Mouse (Mus musculus) limb, embryonic 11.5 days (tissue): ENCODE results near the gene Morn3. TPM values are rescaled to one million over a fixed set of nuclear protein-coding genes. Genes with fewer than 3 reads are reported as not detected.
A peak's percentile ranks its signal among the peaks of the same experiment; 100 is the strongest.

Experiments
- ATAC-seq: fragments of 200-750 bp; cut with Nextera tagmentation; 2 replicates; pipeline ENCODE4 v1.8.0; 2017; ENCODE audit warnings: low read depth; ENCODE audit not compliant: insufficient number of reproducible peaks, low FRiP score, low TSS enrichment
- DNase-seq: peaks from one replicate; pipeline ENCODE4 v3.0.0-alpha.2; 2015; ENCODE audit warnings: low spot score
- H3K27ac ChIP-seq: fragments of 300-500 bp; sonication (generic); replicated peaks from 2 replicates; pipeline ENCODE4 v1.5.1; 2014; ENCODE audit warnings: low read depth, mild to moderate bottlenecking, low read length
- H3K27me3 ChIP-seq: fragments of 300-500 bp; sonication (generic); 2 replicates; pipeline ENCODE4 v1.6.1; 2014; ENCODE audit warnings: mild to moderate bottlenecking, low read length, mixed read lengths; ENCODE audit not compliant: control insufficient read depth, insufficient read depth
- H3K36me3 ChIP-seq: fragments of 300-500 bp; sonication (generic); 2 replicates; pipeline ENCODE4 v1.6.1; 2014; ENCODE audit warnings: mild to moderate bottlenecking, low read length, moderate library complexity, mixed read lengths; ENCODE audit not compliant: control insufficient read depth, insufficient read depth
- H3K4me1 ChIP-seq: fragments of 300-500 bp; sonication (generic); 2 replicates; pipeline ENCODE4 v1.6.1; 2014; ENCODE audit warnings: low read length, mixed read lengths; ENCODE audit not compliant: control insufficient read depth, insufficient read depth
- H3K4me2 ChIP-seq: fragments of 300-500 bp; sonication (generic); 2 replicates; pipeline ENCODE4 v1.6.1; 2014; ENCODE audit warnings: low read depth, mild to moderate bottlenecking, moderate library complexity; ENCODE audit not compliant: severe bottlenecking
- H3K4me3 ChIP-seq: fragments of 300-500 bp; sonication (generic); 2 replicates; pipeline ENCODE4 v1.5.1; 2014; ENCODE audit warnings: low read depth, low read length
- H3K9ac ChIP-seq: fragments of 300-500 bp; sonication (generic); 2 replicates; pipeline ENCODE4 v1.6.1; 2014; ENCODE audit warnings: mild to moderate bottlenecking, low read length
- H3K9me3 ChIP-seq: fragments of 300-500 bp; sonication (generic); 2 replicates; pipeline ENCODE4 v1.6.1; 2016; ENCODE audit warnings: low read length; ENCODE audit not compliant: control insufficient read depth
- WGBS: fragments of 180-500 bp; shearing (Covaris S2); extraction: QIAGEN DNeasy Blood & Tissue Kit; methylation state at CpG from one replicate; pipeline ENCODE4 v1.1.7; 2014; 5-methylcytosine and 5-hydroxymethylcytosine counted together
- polyA plus RNA-seq: library from polyadenylated mRNA; unstranded; fragments of >200 nt; fragmentation: Nextera tagmentation; extraction: Ambion mirVana; gene quantifications from 2 replicates; pipeline ENCODE4 v1.2.1, GENCODE M21; 2014

Morn3 gene
- polyA plus RNA-seq, 1 experiment from 2014 or later, result 0.64 TPM

- Histone ChIP-seq H3K4me3 (no peak overlapping the region), H3K36me3 (no peaks in the 10 kb centered on the region), H3K9me3 (no peaks in the 10 kb centered on the region), H3K9ac (no peak overlapping the region), H3K27me3 (no peaks in the 10 kb centered on the region), H3K4me1 (no peaks in the 10 kb centered on the region), H3K4me2 (no peak overlapping the region), H3K27ac (no peak overlapping the region)
- ATAC-seq, result no peak
- 83% methylated on average over 5 of the region's 5 CpGs for WGBS
- no peak for DNase-seq
Measured at GRCm38 (mm10) chr5:123051736-123052135, 4.9 kb upstream of the Morn3 start.

- 83% methylated on average over 9 of the region's 9 CpGs for WGBS
- Histone ChIP-seq H3K27ac (no peak overlapping the region), H3K27me3 (no peaks in the 10 kb centered on the region), H3K36me3 (no peaks in the 10 kb centered on the region), H3K9me3 (no peaks in the 10 kb centered on the region), H3K9ac (no peak overlapping the region), H3K4me1 (no peaks in the 10 kb centered on the region), H3K4me3 (no peak overlapping the region), H3K4me2 (no peak overlapping the region)
- ATAC-seq, result no peak
- DNase-seq, result no peak
Measured at GRCm38 (mm10) chr5:123050918-123051317, 4.1 kb upstream of the Morn3 start.

- Histone ChIP-seq H3K36me3 (no peaks in the 10 kb centered on the region), H3K27me3 (no peaks in the 10 kb centered on the region), H3K9me3 (no peaks in the 10 kb centered on the region), H3K27ac (0 out of 2 replicates have a peak overlapping the region, but pooled peaks have one; percentile 22), H3K4me1 (no peaks in the 10 kb centered on the region), H3K4me3 (peak overlapping the region; percentile 9; the same call in 1 of the 2 replicates), H3K9ac (peak overlapping the region; percentile 22; the same call in 1 of the 2 replicates), H3K4me2 (peak overlapping the region; percentile 42)
- no peak for ATAC-seq
- peak; percentile 73 for DNase-seq
- WGBS, result 4% methylated on average over 12 of the region's 12 CpGs
Measured at GRCm38 (mm10) chr5:123049271-123049670, 2.5 kb upstream of the Morn3 start.

GRCm38 (mm10) chr5:123045561-123046295, 1.1 kb downstream of the Morn3 start:
- Histone ChIP-seq H3K27ac (no peak overlapping the region), H3K4me1 (no peaks in the 10 kb centered on the region), H3K36me3 (no peaks in the 10 kb centered on the region), H3K9ac (no peak overlapping the region), H3K9me3 (no peaks in the 10 kb centered on the region), H3K27me3 (no peaks in the 10 kb centered on the region), H3K4me2 (no peak overlapping the region), H3K4me3 (no peak overlapping the region)
- WGBS, result 33% methylated on average over 9 of the region's 9 CpGs
- ATAC-seq (no peak), DNase-seq (peak; percentile 75)

- peak; percentile 59 for DNase-seq
Measured at GRCm38 (mm10) chr5:123043856-123044255, 3.0 kb downstream of the Morn3 start.

GRCm38 (mm10) chr5:123040796-123041195, 6.0 kb downstream of the Morn3 start:
- no peak overlapping the region for H3K4me3 ChIP-seq
- H3K4me2 ChIP-seq, result no peak overlapping the region
- H3K4me1 ChIP-seq, result no peaks in the 10 kb centered on the region
- H3K27ac ChIP-seq, result no peak overlapping the region
- H3K27me3 ChIP-seq, result no peaks in the 10 kb centered on the region
- 0 out of 2 replicates have a peak overlapping the region, but pooled peaks have one; percentile 34 for H3K9ac ChIP-seq
- no peak for ATAC-seq
- H3K9me3 ChIP-seq, result no peaks in the 10 kb centered on the region
- WGBS, result 65% methylated on average over 7 of the region's 7 CpGs
- no peak for DNase-seq
- no peaks in the 10 kb centered on the region for H3K36me3 ChIP-seq

More at GRCm38 (mm10) chr5:123043856-123044255, 3.0 kb downstream of the Morn3 start:
- H3K36me3 ChIP-seq, result no peaks in the 10 kb centered on the region
- no peaks in the 10 kb centered on the region for H3K27me3 ChIP-seq
- 22% methylated on average over 7 of the region's 7 CpGs for WGBS
- no peak overlapping the region for H3K4me2 ChIP-seq
- no peak for ATAC-seq
- no peaks in the 10 kb centered on the region for H3K4me1 ChIP-seq
- H3K27ac ChIP-seq, result no peak overlapping the region
- H3K9ac ChIP-seq, result no peak overlapping the region
- H3K9me3 ChIP-seq, result no peaks in the 10 kb centered on the region
- no peak overlapping the region for H3K4me3 ChIP-seq

- peak overlapping the region; percentile 48 for H3K4me2 ChIP-seq
- H3K27me3 ChIP-seq, result no peaks in the 10 kb centered on the region
- WGBS, result 4% methylated on average over 25 of the region's 25 CpGs
- ATAC-seq (no peak), DNase-seq (peak; percentile 72)
- H3K4me3 ChIP-seq, result peak overlapping the region; percentile 24
- H3K4me1 ChIP-seq, result no peaks in the 10 kb centered on the region
- peak overlapping the region; percentile 37; the same call in 1 of the 2 replicates for H3K9ac ChIP-seq
- H3K9me3 ChIP-seq, result no peaks in the 10 kb centered on the region
- no peak overlapping the region for H3K27ac ChIP-seq
- no peaks in the 10 kb centered on the region for H3K36me3 ChIP-seq
Measured at GRCm38 (mm10) chr5:123039120-123039752, 7.6 kb downstream of the Morn3 start.

GRCm38 (mm10) chr5:123038115-123038514, 8.7 kb downstream of the Morn3 start:
- no peak for ATAC-seq

More at GRCm38 (mm10) chr5:123038115-123038514, 8.7 kb downstream of the Morn3 start:
- H3K4me2 ChIP-seq, result no peak overlapping the region
- H3K4me1 ChIP-seq, result no peaks in the 10 kb centered on the region
- 86% methylated on average over 5 of the region's 5 CpGs for WGBS
- no peak for DNase-seq
- no peak overlapping the region for H3K27ac ChIP-seq
- H3K27me3 ChIP-seq, result no peaks in the 10 kb centered on the region
- H3K9ac ChIP-seq, result no peak overlapping the region
- no peaks in the 10 kb centered on the region for H3K9me3 ChIP-seq
- no peaks in the 10 kb centered on the region for H3K36me3 ChIP-seq
- no peak overlapping the region for H3K4me3 ChIP-seq
